Mouse (Mus musculus) liver, postnatal 0 days (tissue): ENCODE results near the gene Lcn5.
A peak's percentile ranks its signal among the peaks of the same experiment; 100 is the strongest.

Experiments used
- CTCF ChIP-seq: sonication (generic); IDR thresholded peaks from 2 replicates; pipeline ENCODE4 v1.5.1; 2016; ENCODE audit warnings: antibody characterized with exemption, low read depth
- EP300 ChIP-seq: IDR thresholded peaks from 2 replicates; pipeline ENCODE4 v1.6.1; 2016; ENCODE audit warnings: antibody characterized with exemption, low read depth, mild to moderate bottlenecking

DNA sequence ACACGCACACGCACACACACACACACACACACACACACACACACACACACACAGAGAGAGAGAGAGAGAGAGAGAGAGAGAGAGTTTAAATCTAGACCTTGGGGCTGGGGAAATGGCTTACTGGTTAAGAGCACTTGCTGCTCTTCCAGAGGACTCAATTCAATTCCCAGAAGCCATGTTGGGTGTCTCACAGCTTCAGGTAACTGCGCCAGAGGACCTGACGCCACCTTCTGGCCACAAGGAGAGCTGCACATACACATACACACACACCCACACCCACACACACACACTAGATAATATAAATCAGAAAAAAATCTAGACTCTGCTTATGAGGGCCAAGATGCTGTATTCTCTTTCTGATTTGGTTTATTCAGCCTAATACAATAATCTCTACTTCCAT, 29.2 kb downstream of the Lcn5 start:
- TF ChIP-seq EP300 (no peak), CTCF (peak; percentile 19)
